Mouse (Mus musculus): Measurements from ENCODE around the gene Ssna1. TPM values are rescaled to one million over a fixed set of nuclear protein-coding genes. Genes with fewer than 3 reads are reported as not detected.

Ssna1 gene
- polyA plus RNA-seq, 1 experiment from 2014 or later = 200 TPM

DNA sequence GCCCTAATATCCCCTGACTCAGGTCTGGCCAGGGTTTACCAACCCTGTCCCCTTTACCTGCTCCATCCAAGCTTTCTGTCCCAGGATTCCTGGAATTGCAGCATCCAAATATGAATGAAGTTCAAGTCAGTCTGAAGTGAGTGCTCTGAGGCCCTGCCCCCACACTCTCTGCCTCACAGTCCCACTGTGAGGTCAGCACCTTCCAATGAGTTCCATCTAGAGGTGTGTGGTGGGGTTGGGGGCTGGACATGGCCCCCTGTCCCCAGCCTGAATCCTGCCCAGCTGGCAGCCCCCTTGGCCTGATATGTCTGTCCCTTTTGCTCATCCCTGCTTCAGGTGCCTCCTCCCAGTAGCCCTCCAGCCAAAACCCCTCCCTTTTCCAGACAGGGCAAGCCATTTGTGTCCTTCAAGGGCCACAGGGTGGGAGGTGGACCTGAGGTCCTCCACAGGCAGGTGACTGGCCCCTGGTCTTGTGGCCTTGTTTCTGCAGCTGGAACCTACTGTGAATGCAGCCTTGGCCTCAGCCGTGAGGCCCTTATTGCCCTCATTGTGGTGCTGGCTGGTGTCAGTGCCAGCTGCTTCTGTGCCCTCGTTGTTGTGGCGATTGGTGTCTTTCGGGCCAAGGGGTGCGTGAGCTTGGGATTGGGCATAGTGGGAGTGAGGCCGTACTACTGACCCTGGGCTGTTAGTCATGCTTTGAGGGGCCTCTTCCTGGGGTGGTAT lies 15.8 kb upstream of the Ssna1 start, which contains the start of gene Tmem210:
TSS of gene Tmem210 (plus strand) at position 219 of the 723 bp plus-strand sequence.
- no peak within 1 kb of the TSS; the same call in 1 of the 2 replicates for H3K9ac ChIP-seq
- peaks cover 17% of the 10 kb centered on the region for H3K36me3 ChIP-seq
- no peak within 1 kb of the TSS for H3K4me3 ChIP-seq (replicated peaks)
- no peak for ATAC-seq
- 89% methylated on average over 6 of the region's 6 CpGs for WGBS
- peaks cover 53% of the 10 kb centered on the region for H3K27me3 ChIP-seq (replicated peaks)
- peak within 1 kb of the TSS; percentile 17 for H3K4me2 ChIP-seq (replicated peaks)
- no peaks in the 10 kb centered on the region for H3K9me3 ChIP-seq
- H3K27ac ChIP-seq = peak within 1 kb of the TSS; percentile 71
- H3K4me1 ChIP-seq (replicated peaks) = peaks cover 29% of the 10 kb centered on the region

DNA sequence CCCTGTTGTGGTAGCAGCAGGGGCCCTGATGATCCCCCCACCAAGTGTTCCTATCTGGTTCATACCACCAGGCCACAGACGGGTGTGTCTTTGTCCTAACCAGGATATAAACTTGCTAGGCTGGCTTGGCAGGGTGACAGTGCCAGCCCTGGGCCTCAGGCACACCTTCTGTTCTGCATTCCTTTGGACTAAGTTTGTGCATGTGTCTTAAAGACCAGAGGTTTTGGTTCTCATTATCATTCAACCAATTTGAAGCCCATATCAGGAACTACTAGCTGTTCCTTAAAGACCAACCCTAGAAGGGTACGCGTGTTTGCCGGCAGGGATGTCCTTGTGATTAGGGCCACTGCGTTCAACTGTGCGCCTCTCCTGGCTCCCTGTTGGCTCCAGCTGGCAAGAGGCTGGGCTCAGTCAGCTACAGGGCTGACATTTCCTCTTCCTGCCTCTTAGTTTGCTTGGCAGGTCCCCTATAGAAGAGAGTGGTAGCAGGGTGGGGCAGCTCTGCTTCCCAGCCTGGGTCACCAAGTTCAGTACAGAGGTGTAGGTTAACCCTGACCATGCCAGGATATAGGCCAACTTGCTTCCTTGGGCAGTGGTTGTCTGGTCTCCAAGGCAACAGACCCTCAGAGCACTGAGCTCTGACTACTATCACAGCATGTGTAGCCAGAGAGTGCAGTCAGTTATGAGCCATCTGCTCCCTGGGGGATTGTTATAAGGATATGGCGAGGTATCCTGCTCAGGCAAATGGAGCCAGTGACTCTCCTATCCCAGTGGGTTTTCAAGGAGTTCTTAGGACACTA lies 14.8 kb upstream of the Ssna1 start:
- peak; percentile 80 for ATAC-seq
- Histone ChIP-seq H3K9ac (no peak overlapping the region), H3K4me2 (replicated peaks) (peak overlapping the region; percentile 17), H3K36me3 (peaks cover 25% of the 10 kb centered on the region), H3K4me3 (replicated peaks) (no peak overlapping the region), H3K27me3 (replicated peaks) (peaks cover 42% of the 10 kb centered on the region), H3K9me3 (no peaks in the 10 kb centered on the region), H3K27ac (peak overlapping the region; percentile 71), H3K4me1 (replicated peaks) (peaks cover 21% of the 10 kb centered on the region)
- 43% methylated on average over 7 of the region's 7 CpGs for WGBS

DNA sequence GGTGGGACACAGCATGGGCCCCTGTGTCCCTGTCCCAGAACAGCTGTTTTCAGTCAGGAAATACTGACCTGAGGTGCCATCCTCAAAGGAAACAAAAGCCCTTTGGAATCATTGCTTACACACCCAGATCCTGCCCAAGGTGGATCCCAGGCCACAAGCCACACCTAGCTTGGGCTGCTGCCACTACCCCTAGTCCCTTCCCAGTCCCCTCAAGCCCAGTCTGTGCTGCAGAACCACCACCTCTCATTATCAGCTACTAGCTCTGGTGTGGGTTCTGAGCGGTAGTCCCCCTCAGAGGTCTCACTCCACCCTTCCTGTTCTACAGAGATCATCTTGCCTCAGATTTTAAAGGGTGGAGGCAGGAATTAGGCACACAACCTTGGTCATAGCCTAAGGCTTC lies 14.1 kb upstream of the Ssna1 start:
- Histone ChIP-seq H3K4me3 (replicated peaks) (no peak overlapping the region), H3K9me3 (no peaks in the 10 kb centered on the region), H3K27me3 (replicated peaks) (peaks cover 35% of the 10 kb centered on the region), H3K36me3 (peaks cover 29% of the 10 kb centered on the region), H3K4me1 (replicated peaks) (peaks cover 20% of the 10 kb centered on the region), H3K4me2 (replicated peaks) (peak overlapping the region; percentile 17), H3K9ac (no peak overlapping the region; the same call in 1 of the 2 replicates), H3K27ac (peak overlapping the region; percentile 71)
- WGBS = 67% methylated on average over 1 of the region's 1 CpGs
- ATAC-seq = peak; percentile 42

DNA sequence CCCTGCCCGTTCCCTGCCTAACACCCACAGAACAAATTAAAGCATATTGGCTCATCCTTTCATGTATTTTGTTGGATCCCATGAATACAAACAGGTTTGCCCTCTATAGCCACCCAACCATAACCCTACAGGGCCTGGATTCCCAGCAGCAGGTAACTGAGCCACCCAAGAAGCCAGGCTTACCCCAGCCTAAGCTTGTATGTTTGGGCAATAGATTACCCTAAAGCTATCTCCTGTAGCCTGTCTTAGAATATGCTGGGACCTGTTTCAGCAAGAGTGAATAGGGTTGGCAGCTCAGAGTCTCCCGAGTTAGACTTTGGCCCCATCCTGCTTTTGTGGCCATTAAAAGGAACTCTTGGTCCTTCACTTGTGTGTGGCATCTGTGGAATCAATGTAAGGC lies 13.3 kb upstream of the Ssna1 start:
- Histone ChIP-seq H3K4me2 (replicated peaks) (no peak overlapping the region), H3K9ac (no peak overlapping the region), H3K9me3 (no peaks in the 10 kb centered on the region), H3K4me1 (replicated peaks) (peaks cover 15% of the 10 kb centered on the region; the same call in 1 of the 2 replicates), H3K4me3 (replicated peaks) (no peak overlapping the region), H3K27me3 (replicated peaks) (peaks cover 27% of the 10 kb centered on the region), H3K36me3 (peaks cover 34% of the 10 kb centered on the region), H3K27ac (peak overlapping the region; percentile 71)
- ATAC-seq = peak; percentile 7; the same call in 1 of the 2 replicates
- WGBS = 87% methylated on average over 2 of the region's 2 CpGs

- no peak overlapping the region for H3K4me2 ChIP-seq (replicated peaks)
- peak; percentile 61; the same call in 1 of the 2 replicates for ATAC-seq
- no peaks in the 10 kb centered on the region for H3K9me3 ChIP-seq
- no peak overlapping the region for H3K27ac ChIP-seq
- H3K36me3 ChIP-seq = peaks cover 74% of the 10 kb centered on the region
- H3K27me3 ChIP-seq (replicated peaks) = no peaks in the 10 kb centered on the region
- WGBS = 65% methylated on average over 13 of the region's 13 CpGs
- H3K9ac ChIP-seq = no peak overlapping the region
- no peak overlapping the region for H3K4me3 ChIP-seq (replicated peaks)
- no peaks in the 10 kb centered on the region for H3K4me1 ChIP-seq (replicated peaks)
Observed at GRCm38 (mm10) chr2:25278928-25279882, 7.0 kb upstream of the Ssna1 start.

GRCm38 (mm10) chr2:25273010-25273409 lies 772 bp upstream of the Ssna1 start:
- H3K27ac ChIP-seq = no peak overlapping the region
- peaks cover 26% of the 10 kb centered on the region for H3K4me1 ChIP-seq (replicated peaks)
- H3K9ac ChIP-seq = peak overlapping the region; percentile 85
- WGBS = 34% methylated on average over 16 of the region's 16 CpGs
- peak overlapping the region; percentile 89 for H3K4me3 ChIP-seq (replicated peaks)
- H3K27me3 ChIP-seq (replicated peaks) = no peaks in the 10 kb centered on the region
- no peaks in the 10 kb centered on the region for H3K9me3 ChIP-seq
- H3K4me2 ChIP-seq (replicated peaks) = peak overlapping the region; percentile 91
- no peak for ATAC-seq
- peaks cover 66% of the 10 kb centered on the region for H3K36me3 ChIP-seq

- WGBS = under 1% methylated on average over 29 of the region's 29 CpGs
- Histone ChIP-seq H3K9me3 (no peaks in the 10 kb centered on the region), H3K27ac (peak overlapping the region; percentile 52; the same call in 1 of the 2 replicates), H3K9ac (peak overlapping the region; percentile 85), H3K4me3 (replicated peaks) (peak overlapping the region; percentile 89), H3K27me3 (replicated peaks) (no peaks in the 10 kb centered on the region), H3K36me3 (peaks cover 62% of the 10 kb centered on the region), H3K4me1 (replicated peaks) (peaks cover 26% of the 10 kb centered on the region), H3K4me2 (replicated peaks) (peak overlapping the region; percentile 91)
- ATAC-seq = peak; percentile 63
Observed at GRCm38 (mm10) chr2:25272515-25272914, 277 bp upstream of the Ssna1 start.

DNA sequence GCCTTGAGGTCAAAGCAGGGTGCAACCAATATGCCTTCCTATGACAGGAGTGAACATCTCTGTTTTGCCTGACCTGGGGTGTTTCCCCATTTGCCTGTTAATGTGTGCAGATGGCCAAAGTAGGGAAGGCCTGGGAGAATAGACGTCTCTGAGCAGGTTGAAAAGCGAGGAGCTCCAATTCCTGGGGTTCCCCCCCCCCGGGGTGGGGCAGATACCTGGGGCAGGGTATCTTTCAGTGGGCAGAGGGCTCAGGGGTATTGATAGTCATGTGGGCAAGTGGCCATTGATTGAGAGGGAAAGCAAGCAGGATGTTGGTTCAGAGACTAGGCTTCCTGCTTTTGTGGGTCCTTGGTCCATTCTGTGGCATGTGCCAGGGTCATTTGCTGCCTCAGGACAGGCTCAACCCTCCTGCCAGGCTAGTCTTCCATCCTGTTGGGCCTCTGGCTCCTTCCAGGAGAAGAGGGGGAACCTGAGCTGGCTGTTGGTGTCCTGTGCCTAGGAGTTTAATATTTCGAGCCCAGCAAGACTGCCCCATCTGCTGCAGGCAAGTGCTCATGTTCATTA lies 4.4 kb downstream of the Ssna1 start:
- no peak overlapping the region for H3K9ac ChIP-seq
- peaks cover 25% of the 10 kb centered on the region for H3K36me3 ChIP-seq
- peaks cover 6% of the 10 kb centered on the region for H3K27me3 ChIP-seq (replicated peaks)
- H3K4me1 ChIP-seq (replicated peaks) = peaks cover 54% of the 10 kb centered on the region
- no peaks in the 10 kb centered on the region for H3K9me3 ChIP-seq
- no peak overlapping the region for H3K27ac ChIP-seq
- H3K4me3 ChIP-seq (replicated peaks) = no peak overlapping the region
- H3K4me2 ChIP-seq (replicated peaks) = no peak overlapping the region
- ATAC-seq = no peak
- WGBS = 74% methylated on average over 4 of the region's 4 CpGs

DNA sequence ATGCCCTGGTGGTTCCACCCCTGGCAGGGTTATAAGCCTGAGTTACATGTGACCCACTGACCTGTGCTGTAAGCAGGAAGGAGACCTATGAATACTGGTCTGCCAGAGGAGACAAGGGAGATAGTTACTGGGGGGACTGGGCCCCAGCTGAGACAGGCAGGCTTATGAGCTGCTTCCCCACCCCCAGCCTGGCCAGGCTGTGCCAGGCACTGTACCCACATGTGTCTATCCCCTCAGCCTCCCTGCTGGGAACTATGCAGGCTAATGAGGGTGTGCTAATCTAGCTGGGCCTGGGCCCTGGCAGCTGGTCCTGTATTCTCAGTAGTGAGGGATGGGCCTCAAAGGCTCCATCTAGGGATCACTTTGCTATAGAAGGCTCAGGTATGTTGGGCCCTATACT lies 5.0 kb downstream of the Ssna1 start:
- peak overlapping the region; percentile 77 for H3K27ac ChIP-seq
- peaks cover 53% of the 10 kb centered on the region for H3K4me1 ChIP-seq (replicated peaks)
- no peaks in the 10 kb centered on the region for H3K9me3 ChIP-seq
- H3K4me2 ChIP-seq (replicated peaks) = peak overlapping the region; percentile 97
- no peak overlapping the region for H3K4me3 ChIP-seq (replicated peaks)
- peaks cover 24% of the 10 kb centered on the region for H3K36me3 ChIP-seq
- no peak; the same call in 1 of the 2 replicates for ATAC-seq
- H3K9ac ChIP-seq = 0 out of 2 replicates have a peak overlapping the region, but pooled peaks have one; percentile 0
- H3K27me3 ChIP-seq (replicated peaks) = peaks cover 6% of the 10 kb centered on the region

DNA sequence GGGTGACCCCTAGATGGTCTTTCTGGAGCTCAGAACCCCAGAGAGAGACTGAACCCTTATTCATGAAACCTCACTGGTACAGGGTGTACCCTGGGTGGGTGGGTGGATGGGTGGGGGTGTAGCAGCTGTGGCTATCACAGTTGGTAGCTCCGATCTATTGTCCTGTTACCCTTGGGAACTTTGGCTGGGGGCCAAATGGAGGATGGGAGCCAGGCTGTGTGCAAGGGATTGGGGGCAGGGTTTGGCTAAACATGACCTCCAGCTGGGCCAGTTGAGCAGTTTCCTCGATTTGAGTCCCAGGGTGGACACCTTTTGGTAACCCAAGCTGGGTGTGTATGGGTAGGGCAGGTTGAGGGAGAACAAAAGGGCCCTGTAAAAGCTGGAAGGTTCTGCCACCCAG lies 5.5 kb downstream of the Ssna1 start:
- Histone ChIP-seq H3K27ac (peak overlapping the region; percentile 77), H3K9me3 (no peaks in the 10 kb centered on the region), H3K4me1 (replicated peaks) (peaks cover 53% of the 10 kb centered on the region), H3K4me2 (replicated peaks) (peak overlapping the region; percentile 97), H3K36me3 (peaks cover 24% of the 10 kb centered on the region), H3K27me3 (replicated peaks) (peaks cover 6% of the 10 kb centered on the region), H3K4me3 (replicated peaks) (peak overlapping the region; percentile 87; the same call in 1 of the 2 replicates), H3K9ac (0 out of 2 replicates have a peak overlapping the region, but pooled peaks have one; percentile 26)
- WGBS = 39% methylated on average over 2 of the region's 2 CpGs
- ATAC-seq = no peak; the same call in 1 of the 2 replicates

DNA sequence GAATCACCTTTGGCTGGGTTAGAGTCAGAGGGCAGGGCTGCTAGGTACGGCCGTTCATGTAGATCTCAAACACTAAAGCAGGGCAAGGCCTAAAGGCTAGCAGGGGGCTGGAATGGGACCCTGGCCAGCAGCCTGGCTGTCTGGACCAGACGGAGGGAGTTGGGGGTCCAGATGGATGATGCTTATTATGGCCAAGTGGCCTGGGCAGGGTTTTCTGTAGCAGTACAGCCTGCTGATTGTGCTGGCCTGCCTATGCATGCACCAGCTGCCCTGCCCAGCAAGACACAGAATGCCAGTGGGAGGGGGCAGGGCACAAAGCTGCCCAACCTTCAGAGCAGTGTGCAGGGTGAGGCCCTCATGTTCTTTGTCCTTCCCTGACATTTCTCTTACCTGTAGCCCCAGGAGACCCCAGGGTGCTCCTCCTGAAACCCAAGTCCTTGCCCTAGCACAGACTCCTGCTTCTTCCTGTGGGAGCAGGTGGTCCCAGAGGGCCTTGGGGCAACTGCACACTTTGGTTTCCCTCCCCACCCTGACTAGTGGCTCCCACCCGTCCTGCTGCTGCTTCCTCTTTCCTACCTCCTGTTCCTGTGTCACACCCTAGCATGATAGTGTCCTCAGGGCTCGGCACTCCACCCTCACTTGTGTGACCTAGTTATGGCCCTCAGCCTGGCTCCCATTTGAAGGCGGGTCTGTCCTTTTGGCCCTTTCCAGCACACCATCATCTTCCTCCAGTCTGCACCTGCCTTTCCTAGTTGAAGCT lies 6.2 kb downstream of the Ssna1 start:
- no peaks in the 10 kb centered on the region for H3K9me3 ChIP-seq
- ATAC-seq = peak; percentile 32
- H3K4me3 ChIP-seq (replicated peaks) = peak overlapping the region; percentile 87
- peak overlapping the region; percentile 81 for H3K9ac ChIP-seq
- 50% methylated on average over 6 of the region's 6 CpGs for WGBS
- H3K4me2 ChIP-seq (replicated peaks) = peak overlapping the region; percentile 97
- peaks cover 23% of the 10 kb centered on the region for H3K36me3 ChIP-seq
- peak overlapping the region; percentile 77 for H3K27ac ChIP-seq
- H3K4me1 ChIP-seq (replicated peaks) = peaks cover 47% of the 10 kb centered on the region
- H3K27me3 ChIP-seq (replicated peaks) = peaks cover 6% of the 10 kb centered on the region
